Mouse (Mus musculus): ENCODE data around the gene Ccdc88c.
"Not testable (repeated sequence)": the region's sequence is repeated elsewhere in the genome, so short reads cannot be mapped to it uniquely, and the experiment has no call there.

The Ccdc88c gene

DNA sequence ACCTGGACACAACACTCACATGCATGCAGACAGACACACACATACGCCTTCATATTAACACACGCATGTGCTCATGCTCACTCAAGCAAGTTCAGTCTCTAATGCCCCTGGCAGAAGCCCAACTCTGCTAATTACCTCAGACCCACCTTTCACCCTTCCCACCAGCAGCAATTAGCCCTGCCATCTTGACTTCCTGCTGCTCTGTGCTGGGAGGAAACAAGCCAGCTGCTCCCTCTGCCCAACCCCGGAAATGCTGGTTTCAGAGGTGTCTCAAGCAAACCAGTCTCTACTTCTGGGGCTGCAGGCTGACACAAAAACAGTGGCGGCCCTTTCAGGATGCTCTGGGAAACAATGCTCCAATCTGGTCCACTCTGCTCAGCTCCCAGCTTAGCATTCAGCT, 12.9 kb downstream of the Ccdc88c start:
- DNase-seq = peak; percentile 65

DNA sequence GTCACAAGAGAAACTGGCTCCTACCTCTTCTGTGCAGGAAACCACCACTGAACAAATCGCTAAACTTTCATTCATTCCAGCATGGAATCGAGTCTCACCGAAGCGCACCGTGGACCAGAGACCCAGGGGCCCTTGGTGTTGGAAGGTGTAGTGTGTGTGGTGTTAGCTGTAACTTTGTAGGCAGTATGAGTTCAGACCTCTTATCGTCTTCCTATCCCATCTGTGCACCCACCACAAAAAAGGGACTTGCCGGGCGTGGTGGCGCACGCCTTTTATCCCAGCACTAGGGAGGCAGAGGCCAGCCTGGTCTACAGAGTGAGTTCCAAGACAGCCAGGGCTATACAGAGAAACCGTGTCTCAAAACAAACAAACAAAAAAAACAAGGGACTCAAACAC, 13.7 kb downstream of the Ccdc88c start:
- DNase-seq = no peak

DNA sequence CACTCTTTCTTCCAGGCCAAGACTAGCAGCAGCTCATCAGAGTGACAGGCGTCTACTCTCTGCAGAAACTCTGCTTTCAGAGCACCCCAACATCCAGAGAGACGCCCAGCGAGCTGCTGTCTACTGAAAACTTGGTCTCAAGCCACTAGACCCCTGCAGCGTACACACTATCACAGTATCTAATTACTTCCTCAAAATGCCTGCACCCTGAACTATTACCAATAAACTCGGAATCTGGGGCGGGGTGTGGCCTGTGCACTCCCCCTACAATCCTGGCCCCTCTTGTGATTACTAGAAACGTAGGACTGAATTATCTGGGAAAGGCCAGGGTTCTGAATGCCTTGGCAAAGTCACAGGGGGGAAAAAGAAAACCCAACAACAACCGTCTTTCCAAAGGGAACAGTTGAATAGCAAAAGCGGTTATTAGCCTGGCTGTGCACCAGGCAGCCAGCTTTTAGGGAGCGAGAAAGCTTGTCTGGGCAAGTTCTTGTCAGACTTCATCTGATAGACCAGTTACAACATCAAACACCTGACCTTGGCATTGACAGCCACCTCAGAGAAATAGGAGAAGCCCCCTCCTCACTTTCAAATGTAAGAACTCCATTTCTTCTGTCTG, 14.2 kb downstream of the Ccdc88c start:
- no peak for DNase-seq

DNA sequence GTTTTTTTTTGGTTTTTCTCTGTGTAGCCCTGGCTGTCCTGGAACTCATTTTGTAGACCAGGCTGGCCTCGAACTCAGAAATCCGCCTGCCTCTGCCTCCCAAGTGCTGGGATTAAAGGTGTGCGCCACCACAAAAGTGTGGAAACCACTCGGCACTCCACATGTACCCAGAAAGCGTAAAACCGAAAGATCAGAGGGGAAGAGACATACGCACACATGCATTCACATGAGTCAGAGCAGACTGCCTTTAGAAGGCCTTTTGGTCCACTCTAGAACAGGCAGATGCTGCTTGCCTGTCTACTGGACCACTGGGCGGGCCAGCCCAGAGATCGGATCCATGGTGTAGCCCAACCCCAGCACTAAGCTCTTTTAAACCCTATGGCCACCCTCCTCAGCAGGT, 15.2 kb downstream of the Ccdc88c start:
- not testable (repeated sequence) for DNase-seq

DNA sequence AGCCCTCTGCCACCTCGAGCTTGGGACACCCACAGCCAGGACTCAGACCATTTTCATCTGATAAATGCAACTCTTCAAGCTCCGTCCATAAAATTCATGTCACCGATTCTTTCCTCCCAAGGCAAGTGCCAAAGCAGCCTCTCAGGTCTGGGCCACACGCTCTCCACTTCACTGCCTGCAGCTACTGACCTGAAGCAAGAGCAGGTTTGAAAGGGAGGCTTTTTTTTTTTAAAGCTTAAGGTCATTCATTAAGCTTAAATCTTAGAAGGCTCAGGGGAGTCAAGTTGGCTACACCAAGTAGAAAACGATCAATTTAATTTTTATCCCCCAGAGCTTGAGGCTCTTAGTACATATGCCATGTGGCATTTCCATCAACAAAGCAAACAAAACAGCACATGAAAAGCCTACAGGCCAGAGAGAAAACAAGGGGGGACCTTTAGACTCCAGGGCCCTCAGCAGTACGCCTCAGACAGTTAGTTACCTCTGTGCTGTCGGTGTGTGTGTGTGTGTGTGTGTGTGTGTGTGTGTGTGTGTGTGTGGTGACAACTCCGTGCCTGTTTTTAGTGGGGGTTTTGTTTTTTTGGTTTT, 15.7 kb downstream of the Ccdc88c start:
- DNase-seq = no peak

DNA sequence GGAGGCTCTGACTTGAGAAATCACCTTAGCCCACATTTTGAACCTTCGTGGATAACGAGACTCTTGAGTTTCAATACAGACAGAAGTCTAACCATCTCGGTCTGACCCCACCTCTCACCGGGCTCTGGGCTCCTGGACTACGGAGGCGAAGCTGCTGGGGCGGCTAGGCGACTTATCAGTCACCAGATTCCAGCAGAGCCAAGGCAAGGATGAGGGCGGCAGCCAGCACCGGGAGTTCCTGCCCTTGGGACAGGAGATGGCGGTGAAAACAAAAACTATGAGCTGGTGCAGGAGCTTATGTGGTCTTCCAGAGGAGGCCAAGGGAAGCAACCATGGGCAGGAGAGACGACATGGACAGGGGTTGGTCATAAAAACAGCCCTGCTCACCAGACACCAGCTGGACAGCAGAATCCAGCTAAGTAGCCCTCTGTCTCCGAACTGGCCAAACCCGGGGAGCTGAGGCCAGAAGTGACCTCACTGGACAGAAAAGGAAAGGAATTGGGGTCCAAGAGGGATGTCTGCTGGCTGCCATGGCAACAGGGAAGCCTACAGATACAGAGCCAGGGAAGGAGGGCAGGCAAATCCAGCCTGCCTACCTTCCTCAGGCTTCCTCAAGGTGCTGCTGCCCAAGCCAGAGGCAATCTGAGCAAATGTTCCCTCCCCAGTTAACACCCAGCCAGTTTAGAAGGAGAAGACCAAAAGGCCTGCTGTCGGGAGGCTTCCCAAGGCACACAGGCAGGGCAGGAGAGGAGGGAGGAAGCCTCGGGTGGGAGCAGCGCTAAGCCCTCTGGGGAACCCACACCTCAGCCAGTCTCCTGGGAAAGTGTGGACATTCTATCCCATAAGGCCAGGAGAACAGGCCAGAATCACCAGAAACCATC, 16.4 kb downstream of the Ccdc88c start:
- DNase-seq = peak; percentile 40

DNA sequence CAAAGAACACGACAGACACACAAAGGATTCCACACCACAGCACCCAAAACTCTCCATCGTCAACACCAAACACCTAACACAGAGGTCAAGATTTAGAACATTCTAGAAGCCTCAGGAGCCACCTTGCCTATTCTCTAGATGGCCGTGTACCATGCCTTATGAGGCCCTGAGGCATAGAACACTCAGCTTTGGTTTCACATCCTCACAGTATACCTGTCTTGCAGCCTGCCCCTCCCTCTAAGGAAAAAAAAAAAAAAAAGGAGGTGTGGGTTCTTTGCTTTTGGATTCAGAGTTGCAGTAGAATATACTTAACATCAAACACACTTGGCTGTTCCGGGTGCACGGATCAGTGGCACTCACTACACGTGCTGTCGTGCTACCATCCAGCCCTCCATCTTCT, 17.8 kb downstream of the Ccdc88c start:
- DNase-seq = no peak

DNA sequence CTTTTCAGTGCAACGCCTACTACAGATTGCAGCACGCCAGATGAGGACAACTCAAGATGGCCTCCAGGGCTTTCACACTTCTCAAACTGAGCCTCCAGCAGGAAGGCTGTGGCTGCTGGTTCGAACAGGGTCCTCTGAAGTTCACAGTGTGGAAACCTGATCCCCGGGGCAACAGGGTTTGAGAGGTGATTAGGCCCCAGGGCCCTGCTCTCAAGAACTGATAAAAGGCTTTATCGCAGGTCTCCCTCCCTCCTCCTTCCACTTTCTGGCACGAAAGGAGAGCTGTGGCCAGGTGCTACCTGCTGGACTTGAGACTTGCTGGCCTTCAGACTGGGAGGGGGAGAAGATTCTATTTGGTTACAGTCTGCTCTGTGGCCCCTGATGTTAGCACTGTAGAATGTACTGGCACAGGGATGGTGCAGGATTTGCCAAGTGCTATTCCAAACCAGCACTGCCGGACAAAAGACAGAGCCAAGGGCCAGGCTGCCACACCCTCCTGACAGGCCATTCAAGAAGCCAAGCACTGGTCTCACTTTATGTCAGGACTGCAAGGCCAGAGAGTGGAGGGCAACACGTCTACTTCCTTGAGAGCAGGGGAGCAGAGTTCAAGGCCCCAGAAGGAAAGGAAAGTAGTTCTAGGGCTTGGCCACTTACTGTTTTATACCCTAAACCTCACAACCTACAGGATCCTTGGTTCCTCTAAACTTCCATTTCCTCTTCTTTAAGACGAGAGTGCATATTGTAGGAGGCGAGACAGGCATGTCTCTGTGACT, 18.5 kb downstream of the Ccdc88c start:
- no peak for DNase-seq

DNA sequence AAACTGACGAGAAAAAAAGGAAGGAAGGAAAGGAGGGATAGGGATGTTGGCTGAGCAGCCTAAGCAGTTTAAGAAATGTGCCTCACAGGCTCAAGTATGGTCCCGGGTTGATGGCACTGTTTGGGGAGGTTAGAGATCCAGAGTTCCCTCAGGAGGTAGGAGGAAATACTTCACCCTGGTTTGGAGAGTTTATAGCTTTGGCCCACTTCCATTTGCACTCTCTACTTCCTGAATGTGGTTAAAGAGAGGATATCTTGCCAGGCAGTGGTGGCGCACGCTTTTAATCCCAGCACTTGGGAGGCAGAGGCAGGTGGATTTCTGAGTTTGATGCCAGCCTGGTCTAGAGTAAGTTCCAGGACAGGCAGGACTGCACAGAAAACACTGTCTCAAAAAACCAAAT, 19.6 kb downstream of the Ccdc88c start:
- DNase-seq = no peak

DNA sequence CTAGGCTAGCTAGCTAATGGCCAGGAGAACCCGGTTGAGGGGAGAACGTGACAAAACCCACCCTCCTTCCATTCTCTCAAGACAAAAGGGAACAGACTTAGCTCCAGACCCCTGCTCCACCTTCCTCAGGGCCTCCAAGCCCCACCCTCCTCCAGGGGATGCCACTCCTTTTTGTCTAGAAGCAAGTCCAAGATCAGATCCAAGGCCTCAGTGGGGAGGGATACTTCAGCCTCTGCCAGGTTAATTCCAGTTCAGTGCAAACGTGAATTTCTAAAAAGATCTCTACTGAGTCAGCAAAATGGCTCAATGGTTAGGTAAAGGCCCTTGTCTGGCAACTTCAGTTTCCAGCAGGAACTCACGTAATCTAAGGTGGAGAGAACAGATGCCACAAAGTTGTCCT, 20.2 kb downstream of the Ccdc88c start:
- DNase-seq = no peak

DNA sequence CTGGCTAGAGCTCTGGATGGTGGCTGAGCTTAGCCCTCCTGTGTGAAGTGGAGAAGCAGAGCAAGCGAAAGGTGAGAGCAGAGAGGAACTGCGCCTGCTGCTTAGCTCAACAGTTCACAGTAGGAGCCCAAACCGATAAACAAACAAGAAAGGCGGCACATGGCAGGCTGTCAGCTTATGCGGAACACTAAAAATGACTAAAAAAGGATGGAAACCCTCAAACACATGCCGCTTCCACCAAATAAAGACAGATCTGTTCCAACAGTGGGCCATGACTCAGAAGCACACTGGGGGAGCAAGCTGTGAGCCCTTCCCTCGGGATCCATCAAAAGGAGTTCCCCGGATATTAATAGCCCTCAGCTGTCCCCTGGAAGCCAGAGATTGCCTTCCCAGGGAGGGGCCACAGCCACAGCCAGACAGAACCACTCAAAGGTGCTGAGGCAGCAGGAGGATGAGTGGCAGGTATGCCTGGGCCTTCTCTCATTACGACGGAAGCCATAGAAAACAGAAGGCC, 20.8 kb downstream of the Ccdc88c start:
- no peak for DNase-seq

DNA sequence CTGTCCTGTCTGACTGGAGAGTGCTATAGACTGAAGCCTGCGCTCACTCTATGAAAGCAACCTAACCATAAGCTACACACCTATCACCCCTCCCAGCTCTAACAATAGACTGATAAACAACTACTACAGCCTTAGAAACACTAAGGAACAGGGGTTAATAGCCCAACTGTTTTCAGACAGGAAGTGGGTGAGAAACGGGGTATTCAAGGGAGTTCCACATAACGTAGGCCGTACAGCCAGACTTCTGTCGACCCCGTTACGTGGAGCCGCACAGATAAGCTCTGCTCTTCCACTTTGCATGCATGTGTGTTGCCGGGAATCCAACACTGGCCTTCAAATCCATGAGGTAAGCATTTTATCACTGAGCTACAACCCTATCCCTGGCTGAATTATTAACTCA, 21.4 kb downstream of the Ccdc88c start:
- no peak for DNase-seq

DNA sequence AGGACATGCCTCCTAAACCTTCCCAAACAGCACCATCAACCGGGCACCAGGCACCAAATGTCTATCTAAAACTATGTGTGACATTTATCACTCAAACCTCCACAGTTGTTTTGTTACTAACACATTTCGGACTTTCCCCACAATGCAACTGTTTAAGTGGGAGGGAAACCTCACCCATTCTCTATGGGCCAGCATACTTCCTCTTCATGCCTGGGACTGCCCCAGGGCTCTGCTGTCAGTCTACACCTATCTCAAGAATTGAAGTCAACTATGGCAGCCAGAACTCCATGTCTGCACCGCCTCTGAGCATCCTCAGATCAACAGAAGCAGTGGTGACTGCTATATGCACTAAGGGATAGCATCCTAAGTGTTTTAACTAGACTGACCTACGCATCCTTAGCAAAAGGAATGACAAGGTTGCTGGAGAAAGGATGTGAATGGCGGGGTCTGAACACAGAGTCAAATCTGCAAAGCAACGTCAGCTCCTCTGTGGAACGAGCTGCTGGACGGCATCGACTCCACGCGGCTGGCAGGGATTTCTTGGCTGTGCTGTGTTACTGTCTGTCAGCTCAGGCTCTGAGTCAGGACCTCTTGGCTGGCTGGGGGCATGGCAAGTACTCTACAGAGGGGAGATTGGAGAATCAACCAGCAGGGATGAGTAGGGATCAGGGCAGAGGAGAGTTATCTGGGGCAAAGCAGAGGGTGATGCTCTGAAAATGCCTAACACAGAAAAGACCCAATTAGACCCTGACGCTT, 23.0 kb downstream of the Ccdc88c start:
- DNase-seq = no peak

DNA sequence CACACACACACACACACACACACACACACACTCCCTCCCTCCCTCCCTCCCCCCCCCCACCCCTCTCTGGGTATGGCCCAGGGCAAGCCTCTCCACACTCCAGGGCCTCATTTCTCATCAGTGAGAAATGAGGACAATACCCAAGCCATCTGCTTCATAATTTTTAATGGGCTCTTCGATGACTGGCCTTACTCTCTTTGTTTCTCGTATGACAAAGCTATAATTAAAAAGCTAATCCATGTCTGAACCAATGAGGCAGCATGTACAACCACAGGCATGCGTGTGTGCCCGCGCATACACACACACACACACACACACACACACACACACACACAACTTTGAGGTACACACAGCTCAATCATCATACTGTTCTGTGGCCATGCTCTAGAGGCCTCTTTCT, 23.9 kb downstream of the Ccdc88c start:
- DNase-seq = no peak

DNA sequence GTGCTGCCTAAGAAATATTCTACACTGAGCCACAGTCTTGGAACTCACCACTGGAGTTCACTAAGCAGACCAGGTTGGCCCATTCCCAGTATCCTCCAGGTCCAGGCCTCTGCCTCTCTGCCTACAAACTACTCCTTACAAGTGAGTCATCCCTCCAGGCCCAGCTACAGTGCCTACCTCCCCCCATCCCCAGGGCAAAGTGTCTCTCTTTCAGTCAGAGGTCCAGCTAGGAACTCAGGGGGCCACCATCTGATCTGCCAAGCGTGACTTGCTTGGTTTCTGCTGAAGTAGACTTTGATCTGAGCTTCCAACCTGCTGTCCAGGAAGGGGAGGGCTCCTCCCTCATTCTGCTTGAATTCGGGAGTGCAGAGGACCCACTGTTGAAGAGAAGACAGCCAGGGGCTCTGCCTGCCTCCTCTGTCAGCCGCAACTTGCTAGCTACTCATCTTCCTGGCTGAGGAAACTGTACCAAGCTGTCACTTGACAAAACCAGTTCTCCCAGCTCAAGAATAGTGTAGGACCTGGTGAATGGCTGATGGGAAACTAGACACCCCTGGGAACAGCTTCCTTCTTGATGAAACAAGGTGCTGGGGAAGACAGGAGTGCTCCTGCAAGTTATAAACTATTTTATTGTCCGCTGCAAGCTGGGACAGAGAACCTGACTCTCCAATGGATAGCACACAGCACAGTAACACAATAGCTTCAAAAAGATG, 25.9 kb downstream of the Ccdc88c start:
- no peak for DNase-seq

DNA sequence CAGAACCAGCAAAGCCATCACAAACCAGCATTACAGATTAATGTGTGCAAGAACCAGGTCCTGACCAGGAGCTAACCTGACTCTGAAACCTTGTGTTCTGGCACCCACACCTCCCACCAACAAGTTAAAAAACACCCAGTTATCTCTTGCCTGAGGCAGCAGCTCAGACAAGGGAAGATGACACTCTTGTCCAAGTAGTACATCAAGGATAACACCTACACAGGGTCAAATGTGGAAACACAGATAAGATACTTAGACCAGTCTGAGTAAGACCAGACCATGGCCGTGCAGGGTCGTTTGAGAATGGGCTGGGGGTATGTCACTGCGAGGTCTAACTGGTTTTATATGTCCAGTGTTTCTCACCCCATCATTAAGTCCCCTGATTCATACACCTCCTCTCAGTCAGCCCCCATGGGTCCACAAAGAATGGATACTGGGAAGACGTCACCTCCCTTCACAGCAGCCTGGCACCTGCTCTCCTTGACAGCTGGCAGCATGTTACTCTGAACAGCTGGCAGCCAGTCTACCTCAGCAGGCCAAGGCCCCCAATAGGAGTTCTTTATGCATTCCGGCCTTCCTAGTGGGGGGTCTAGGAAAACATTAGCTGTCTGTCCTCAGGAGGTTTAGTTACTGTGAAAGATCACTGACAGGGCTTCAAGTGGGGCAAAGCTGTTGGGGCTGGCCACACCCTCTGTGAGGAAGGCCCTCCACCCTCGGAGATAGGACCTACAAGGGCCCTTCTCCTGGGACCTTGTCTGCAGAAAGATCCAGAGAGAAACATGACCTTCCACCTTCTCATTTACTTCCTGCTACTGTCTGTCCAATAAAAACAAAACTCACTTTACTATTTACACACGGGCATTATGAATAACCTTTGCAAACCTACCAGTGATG, 29.5 kb downstream of the Ccdc88c start:
- no peak for DNase-seq

DNA sequence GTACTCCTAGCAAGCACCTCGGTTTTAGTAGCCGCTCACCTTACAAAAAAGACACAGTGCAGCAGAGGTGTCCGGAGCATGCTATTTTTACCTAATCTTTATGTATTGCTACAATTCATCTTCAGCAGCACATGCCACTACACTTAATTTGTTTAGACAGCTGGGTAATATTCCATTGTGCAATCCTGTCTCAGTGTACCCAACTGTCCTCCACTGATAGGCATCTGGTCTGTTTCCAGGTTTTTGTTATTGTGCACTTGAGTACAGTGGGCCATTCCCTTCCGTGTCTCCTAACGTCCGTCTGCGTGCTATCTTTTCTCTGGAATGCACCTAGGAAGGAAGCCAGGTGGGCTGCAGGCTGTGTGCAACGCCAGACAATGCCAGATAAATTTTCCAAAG, 30.3 kb downstream of the Ccdc88c start:
- no peak for DNase-seq

DNA sequence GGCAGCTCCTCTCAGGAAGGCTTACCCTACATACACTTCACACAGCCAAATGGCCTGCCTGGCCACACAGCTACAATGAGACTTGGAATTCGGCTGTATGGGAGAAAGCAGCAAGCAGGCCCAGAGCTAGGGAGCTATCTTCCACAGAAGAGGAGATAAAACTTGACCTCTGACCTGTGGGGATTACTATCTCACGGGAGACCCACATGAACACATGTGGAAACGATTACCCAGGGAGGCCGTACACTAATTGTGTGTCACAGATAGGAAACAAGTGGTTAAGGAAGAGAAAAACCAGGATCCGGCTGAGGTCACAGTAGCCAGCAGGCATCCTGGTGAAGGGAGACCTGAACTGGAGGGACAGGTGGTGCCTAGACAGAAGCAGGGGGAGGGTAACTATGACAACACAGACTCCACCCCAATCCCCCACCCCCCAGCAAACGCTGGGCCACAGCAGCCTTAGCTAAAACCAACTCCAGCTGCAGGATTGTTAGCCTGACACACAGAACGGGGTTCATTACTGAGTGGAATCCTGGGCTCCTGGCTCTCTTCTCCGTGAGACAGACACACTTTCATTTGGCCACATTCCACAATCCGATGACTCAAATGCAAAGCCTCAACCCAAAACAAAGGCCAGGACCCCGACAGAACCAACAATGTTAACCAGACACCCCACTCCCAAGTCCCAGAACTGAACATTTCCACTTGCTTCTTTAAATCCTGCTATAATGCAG, 30.9 kb downstream of the Ccdc88c start:
- no peak for DNase-seq

DNA sequence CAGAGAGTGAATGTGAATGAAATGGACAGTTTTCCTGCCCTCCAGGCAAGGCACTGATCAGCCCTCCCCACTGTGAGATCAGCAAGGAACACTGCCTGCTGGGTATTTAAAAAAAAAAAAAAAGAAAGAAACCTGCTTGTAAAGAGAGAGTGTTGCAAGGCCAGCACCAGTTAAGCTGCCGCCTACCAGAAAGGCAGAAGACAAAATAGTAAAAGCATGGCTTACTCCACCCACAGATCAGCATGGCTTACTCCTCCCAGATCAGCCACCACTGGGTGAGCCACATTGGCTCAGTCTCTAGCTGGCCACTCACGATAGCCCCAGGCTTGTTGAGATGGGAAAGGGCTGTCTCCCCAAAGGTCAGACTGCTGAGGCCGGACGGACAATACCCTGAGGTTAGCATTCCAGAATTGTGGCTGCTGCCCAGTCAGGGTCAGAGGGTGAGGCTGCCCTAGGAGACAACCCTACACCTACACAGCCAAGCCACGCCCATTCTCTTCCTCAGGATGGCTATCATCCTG, 32.4 kb downstream of the Ccdc88c start:
- DNase-seq = no peak

All from lung, postnatal 10 days (tissue).